Mouse (Mus musculus) lung, postnatal 10 days (tissue): ENCODE results near the gene Slc25a25.
A peak's percentile ranks its signal among the peaks of the same experiment; 100 is the strongest.

Experiments used
- DNase-seq: peaks from one replicate; pipeline ENCODE4 v3.0.0; 2021

Slc25a25 gene

GRCm38 (mm10) chr2:32427720-32428119 lies 23.5 kb downstream of the Slc25a25 start:
- DNase-seq, result no peak

DNA sequence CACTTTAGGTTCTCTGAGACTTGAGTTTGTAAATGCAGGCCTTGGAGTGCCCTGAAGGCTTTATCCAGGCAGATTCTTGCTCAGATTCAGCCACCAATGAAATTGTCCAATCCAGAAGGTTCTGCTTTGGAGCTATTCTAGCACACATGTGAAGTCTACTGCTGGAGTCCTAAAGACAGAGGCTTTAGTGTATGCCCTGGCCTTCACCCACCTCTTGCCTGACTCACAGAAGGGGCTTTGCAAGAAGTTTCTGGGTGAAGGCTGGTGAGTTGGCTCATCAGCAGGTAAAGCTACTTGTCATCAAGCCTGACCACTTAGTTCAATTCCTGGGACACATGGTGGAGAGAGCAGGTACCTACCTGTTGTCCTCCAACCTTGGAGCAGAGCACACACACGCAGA lies 25.1 kb downstream of the Slc25a25 start:
- no peak for DNase-seq

DNA sequence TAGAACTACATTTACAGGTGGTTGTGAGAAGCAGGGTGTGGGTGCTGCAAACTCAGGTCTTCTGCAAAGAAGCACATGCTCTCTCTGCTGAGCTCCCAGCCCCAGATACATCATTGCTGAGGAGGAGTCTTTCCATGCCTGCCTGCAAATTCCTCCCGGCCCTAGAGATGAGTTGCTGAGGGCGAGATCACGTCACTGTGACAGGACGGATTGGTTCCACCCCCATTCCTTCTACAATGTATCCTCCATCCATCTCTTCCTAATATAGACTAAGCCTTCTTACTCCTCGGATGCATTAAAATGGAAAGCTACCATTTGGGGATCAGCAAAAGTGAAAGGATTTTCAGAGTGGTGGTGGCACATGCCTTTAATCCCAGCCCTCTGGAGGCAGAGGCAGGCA lies 25.7 kb downstream of the Slc25a25 start:
- no peak for DNase-seq

GRCm38 (mm10) chr2:32424796-32425195 lies 26.4 kb downstream of the Slc25a25 start:
- DNase-seq, result no peak

DNA sequence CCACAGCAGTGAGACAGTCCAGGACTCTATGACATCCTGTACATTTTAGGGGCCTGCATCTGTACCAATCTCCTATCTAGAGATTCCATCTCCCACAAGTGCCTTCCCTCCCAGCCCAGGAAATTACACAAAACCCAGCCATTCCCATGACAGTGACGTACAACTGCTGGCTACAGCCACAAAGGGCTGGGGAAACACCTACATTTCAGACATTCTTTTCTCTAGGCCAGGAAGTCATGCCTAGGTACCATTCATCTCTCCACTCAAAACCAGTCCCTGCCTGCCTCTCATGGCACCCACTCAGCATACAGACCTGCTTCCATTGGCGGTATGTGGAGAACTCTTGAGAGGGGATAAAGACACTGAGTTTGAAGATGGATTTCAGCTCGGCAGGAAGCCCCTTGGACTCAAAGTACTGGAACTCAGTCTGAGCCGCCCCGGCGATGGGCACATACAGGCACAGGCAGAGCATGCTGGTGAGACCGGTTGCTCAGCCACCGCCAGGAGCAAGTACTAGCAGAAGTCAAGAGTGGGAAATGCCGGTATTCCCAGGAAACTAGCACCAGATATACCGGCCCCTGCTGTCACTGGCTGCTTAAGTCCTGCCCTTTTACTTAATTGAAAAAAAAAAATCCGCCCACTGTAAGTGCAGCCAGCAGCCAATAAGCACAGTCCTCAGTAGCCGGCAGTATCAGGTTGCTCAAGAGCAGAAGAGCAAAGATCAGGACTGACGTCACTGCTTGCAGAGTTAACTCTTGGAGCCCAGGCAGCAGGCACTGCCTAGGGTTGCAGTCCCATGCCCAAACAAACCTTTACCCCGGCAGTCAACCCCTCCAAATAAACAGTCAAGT lies 27.5 kb downstream of the Slc25a25 start:
- peak; percentile 88 for DNase-seq

GRCm38 (mm10) chr2:32421851-32422251 lies 29.4 kb downstream of the Slc25a25 start:
- DNase-seq, result no peak

GRCm38 (mm10) chr2:32420647-32421046 lies 30.6 kb downstream of the Slc25a25 start:
- DNase-seq, result no peak

GRCm38 (mm10) chr2:32420066-32420608 lies 31.1 kb downstream of the Slc25a25 start:
- no peak for DNase-seq

GRCm38 (mm10) chr2:32419359-32419758 lies 31.9 kb downstream of the Slc25a25 start:
- DNase-seq, result peak; percentile 63

DNA sequence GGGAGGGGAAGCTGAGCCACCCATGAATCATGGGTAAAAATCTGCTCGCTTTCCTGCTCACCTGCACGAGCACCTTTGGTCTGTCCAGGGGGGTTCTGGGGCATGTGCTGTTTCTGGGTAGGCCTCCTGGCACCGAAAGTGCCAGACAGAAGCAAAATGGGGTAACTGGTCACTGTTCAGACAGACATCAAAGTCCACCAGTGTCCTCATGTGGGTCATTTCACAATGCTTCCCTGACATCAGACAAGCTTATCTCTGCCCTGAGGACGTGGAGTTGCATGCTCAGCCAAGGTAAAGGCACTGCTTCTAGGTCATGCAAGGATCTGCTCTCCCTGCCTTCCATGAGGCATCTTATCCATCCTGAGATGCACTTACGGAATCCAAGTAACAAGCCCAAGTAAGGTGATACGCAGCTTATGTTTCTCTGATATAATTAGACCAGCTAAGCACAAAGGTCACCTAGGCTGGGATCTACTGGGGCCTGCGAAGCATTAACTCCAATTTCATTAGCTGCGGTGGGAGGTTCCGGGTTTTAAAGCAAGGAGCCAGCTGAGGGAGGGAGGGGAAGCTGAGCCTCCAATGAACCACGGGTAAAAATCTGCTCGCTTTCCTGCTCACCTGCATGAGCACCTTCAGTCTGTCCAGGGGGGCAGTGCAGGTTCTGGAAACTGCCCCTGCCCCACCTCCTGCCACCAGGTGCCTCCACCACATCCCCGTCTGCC lies 32.7 kb downstream of the Slc25a25 start:
- no peak for DNase-seq

DNA sequence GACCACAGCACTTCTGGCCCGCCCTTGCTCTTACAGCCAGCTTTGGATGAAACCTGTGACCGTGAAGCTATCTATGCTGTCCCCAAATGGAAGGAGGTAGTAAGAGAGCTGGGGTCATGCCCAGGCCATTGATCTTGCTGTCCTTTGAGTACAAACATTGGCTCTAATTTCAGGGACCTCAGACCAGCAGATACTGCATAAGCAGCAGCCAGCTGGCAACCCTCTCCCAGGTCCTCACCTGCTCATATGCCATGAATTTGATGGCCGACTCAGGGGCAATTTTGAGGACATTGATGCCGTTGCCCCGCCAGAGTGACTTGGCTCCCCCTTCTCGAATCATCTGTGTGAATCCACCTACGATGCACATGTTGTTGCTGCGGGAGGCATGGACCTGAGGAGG lies 33.8 kb downstream of the Slc25a25 start:
- DNase-seq, result no peak

GRCm38 (mm10) chr2:32416556-32416955 lies 34.7 kb downstream of the Slc25a25 start:
- no peak for DNase-seq

DNA sequence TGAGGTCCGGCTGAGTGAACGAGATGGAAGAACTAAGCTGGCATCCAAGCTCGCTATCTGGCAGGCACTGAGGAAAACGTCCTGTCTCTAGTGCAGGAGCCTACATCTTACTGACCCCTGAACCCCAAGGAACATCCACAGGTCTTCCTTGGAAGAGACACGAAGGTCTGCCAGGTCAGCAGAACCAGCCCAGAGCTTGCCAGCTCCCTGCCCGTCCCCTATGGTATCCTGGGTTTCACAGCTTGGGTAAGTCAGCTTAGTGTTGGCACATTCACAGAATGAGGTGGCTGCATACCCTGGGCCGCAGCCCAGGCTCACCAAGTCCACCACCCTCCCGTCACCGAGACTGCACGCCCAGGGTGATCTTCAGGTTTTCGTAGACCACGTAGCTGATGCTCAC lies 35.4 kb downstream of the Slc25a25 start:
- DNase-seq, result no peak

DNA sequence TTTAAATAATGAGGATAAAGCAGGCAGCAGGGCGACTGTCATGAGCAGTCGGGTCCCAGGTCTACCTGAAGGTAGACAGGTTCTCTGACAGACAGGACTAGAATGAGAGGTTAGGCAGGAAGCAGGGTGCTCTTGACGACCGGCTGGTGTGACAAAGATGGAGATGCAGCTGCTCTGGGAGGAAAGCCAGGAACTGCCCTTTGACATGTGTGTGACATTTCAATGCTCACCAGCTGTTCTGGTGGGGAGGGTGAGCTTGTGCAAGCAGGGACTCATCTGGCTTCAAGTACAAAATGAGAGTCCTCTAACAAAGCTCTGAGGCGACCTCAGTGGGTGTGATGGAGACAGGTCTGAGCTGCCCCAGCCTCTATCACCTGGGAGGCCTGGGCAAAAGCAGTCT lies 37.3 kb downstream of the Slc25a25 start:
- DNase-seq, result peak; percentile 84

GRCm38 (mm10) chr2:32412742-32413531 lies 38.3 kb downstream of the Slc25a25 start:
- no peak for DNase-seq

GRCm38 (mm10) chr2:32411407-32411806 lies 39.8 kb downstream of the Slc25a25 start:
- DNase-seq, result no peak

GRCm38 (mm10) chr2:32408429-32409424 lies 42.5 kb downstream of the Slc25a25 start:
- no peak for DNase-seq

GRCm38 (mm10) chr2:32407144-32407824 lies 44.0 kb downstream of the Slc25a25 start:
- DNase-seq, result no peak

GRCm38 (mm10) chr2:32404663-32405062 lies 46.6 kb downstream of the Slc25a25 start:
- peak; percentile 96 for DNase-seq

DNA sequence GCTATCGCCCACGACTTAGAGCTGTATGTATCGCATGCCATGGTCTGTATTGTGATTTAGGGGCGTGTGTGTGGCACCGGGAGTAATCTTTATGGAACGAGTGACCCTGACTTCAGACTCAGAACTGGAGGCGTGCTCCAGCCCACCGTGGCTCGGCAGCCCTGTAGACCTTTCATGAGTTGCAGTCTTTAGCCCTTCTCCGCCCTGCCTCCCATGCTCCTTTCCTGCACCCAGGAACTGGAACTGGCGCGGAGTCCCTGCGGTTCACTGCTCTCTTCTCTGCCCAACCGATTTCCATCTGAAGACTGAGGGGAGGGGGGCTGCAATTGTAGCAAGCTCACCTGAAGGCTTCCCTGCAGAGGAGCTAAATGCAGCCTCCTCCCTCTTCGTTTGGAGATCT lies 54.5 kb downstream of the Slc25a25 start:
- DNase-seq, result no peak

GRCm38 (mm10) chr2:32395946-32396621 lies 55.2 kb downstream of the Slc25a25 start:
- DNase-seq, result peak; percentile 95
